Mouse (Mus musculus) liver, embryonic 14.5 days (tissue): ENCODE measurements around the gene Zfp787.

Experiments used
- CTCF ChIP-seq: IDR thresholded peaks from 2 replicates; pipeline ENCODE4 v1.5.1; 2016; ENCODE audit warnings: antibody characterized with exemption, low read depth, control low read depth
- EP300 ChIP-seq: IDR thresholded peaks from 2 replicates; pipeline ENCODE4 v1.6.1; 2016; ENCODE audit warnings: antibody characterized with exemption, low read depth

GRCm38 (mm10) chr7:6172674-6173244, 17.0 kb upstream of the Zfp787 start:
- TF ChIP-seq CTCF (no peak), EP300 (no peak)
